Mouse (Mus musculus) mouse embryonic stem cell (cell line): ENCODE measurements around the gene Best1.

Experiments
- in situ Hi-C, 2 experiments: fragments of 300-500 bp; cut with MboI; formaldehyde crosslinking; loops; 1 replicate in 1 of 2; 3 replicates in 1 of 2; pipeline ENCODE4 v1.14.3; 2019 to 2020; ENCODE audit warnings: low sequenced_read_pairs in 2 of 2, low pct_unique_long_range_greater_than_20kb in 1 of 2, mixed read lengths in 1 of 2; ENCODE audit not compliant: unreplicated experiment in 1 of 2

Best1 gene

GRCm38 (mm10) chr19:9980258-9980657 is 21.2 kb downstream of the Best1 start, which contains the start of gene Fth1:
Gene Fth1, plus strand, starts transcription at chr19:9980598.
- in situ Hi-C loops, result no loop called here

DNA sequence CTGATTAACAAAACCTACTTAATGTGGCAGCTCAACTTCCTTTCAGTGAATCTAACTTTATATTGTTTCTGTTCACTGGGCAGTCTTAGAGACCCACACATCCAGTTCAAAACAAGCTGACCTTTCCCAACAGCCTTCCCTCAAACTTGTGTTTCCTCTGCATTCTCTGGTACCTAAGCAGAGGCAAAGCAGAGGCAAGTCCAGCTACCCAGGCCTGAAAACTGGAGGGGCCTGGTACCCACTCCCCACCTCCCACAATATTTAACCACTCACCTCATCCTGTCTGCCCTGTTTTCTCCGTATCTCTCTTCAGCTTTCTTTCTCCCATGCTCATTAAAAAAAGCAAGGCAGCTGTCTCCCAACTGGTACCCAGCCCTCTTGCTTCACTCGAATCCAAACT is 22.3 kb downstream of the Best1 start:
- in situ Hi-C loops, result loop anchor here in 1 of 2 experiments (10.0 kb wide), 1 partner anchor 54 kb away; no protein-coding TSS in a partner anchor

- in situ Hi-C loops, result loop anchor here in 1 of 2 experiments (10.0 kb wide), 1 partner anchor 54 kb away; no protein-coding TSS in a partner anchor
Observed at GRCm38 (mm10) chr19:9978431-9978951, 22.9 kb downstream of the Best1 start.

DNA sequence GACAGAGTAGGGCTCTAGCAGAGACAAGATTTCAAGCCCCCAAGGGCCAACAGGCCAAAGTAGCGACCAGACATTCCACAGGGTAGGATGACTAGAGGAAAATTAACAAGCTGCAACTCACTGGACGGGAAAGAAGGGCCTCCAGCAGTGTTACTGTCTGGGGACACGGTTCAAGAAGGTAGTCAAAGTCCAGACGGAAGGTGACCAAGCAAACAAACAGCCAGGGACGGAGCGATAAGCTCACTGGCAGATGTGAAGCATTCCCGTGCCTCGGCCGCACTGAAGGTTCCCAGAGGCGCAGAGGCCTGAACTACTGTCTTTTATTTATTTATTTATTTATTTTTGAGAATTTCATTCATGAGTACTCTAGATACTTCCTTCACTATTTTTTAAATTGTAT is 24.3 kb downstream of the Best1 start:
- in situ Hi-C loops, result loop anchor here in 1 of 2 experiments (10.0 kb wide), 1 partner anchor 52 kb away; no protein-coding TSS in a partner anchor

DNA sequence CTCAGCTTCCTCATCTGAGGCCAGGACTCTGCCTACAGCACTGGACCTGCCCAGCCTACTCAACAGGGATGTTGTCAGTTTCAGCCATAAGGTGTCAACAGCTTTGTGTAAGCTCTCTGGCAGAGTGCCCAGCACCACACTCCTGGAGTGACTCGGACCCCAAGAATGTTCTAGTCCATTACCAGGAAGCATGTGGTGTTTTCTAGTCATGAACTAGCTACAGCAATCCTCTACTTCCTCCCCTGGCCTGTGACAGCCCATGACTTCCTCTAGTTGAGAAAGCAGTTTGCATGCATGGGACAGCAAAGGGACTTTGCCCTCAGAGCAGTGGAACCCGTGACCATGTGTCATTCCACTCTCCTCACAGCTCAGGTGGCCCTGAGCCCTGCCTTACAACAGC is 26.6 kb downstream of the Best1 start:
- in situ Hi-C loops, result loop anchor here in 1 of 2 experiments (10.0 kb wide), 1 partner anchor 50 kb away; no protein-coding TSS in a partner anchor

DNA sequence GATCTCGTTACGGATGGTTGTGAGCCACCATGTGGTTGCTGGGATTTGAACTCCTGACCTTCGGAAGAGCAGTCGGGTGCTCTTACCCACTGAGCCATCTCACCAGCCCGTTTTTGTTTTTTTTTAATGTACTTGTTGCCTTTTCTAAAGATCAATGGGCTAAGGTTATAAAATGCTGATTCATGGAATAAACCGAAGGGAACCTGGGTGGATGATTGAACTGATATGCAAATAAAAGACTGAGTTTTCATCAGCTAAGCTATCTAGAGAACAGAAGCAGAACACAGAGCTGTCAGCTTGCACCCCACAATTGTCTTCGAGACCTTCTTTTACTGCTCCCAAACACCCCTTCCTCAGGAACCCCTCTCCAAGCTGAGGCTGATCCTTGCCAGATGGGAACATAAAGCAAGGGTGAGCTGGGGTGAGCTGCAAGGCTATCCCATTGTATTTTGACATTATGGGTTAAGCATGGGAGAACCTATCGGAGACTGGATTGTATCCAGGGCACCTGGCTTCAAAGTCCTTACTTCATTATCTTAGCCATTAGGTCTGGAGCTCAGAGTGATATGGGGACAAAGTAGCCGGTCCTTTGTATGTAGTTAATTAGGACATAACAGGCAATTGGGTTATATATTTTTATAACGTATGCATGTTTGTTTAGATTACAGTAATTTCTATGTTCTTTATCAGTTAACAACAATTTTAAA is 33.2 kb downstream of the Best1 start:
- in situ Hi-C loops, result no loop called here

DNA sequence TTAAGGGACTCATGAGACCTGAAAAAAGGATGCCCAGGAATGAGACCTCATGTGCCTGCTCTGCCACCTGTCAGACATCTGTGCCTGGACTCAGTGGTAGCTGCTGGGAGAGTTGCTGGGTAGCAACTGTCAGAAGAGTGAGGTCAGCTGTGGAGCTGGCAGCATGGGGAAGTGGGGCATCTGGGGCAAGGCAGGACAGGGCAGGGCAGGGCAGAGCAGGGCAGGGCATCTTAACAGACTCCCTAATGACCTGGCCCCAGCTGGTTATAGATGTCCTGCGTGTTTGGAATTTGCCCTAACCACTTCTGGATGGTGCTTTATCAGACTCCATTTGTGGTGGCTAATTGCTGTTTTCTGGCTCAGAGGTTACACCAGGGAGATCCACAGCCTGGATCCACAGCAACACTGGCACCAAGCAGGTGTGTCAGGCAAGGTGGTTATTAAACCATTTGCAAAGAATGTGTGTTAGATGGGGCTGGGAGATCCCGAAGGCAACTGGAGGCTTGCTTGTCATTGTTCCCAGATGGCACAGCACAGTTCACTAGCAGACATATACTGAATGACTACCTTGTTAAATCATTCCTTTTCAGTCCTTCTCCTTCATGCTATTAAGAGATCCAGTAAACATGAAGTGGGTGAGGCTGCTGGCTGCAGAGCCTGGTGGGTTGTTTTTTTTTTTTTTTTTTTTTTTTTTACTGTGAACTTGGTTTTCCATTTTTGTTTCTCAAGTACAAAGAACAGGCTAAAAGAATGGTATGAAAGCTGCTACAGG is 35.2 kb downstream of the Best1 start:
- in situ Hi-C loops, result no loop called here

- in situ Hi-C loops, result no loop called here
Observed at GRCm38 (mm10) chr19:9964205-9964916, 37.1 kb downstream of the Best1 start.

GRCm38 (mm10) chr19:9960769-9961168 is 40.7 kb downstream of the Best1 start:
- in situ Hi-C loops, result no loop called here

DNA sequence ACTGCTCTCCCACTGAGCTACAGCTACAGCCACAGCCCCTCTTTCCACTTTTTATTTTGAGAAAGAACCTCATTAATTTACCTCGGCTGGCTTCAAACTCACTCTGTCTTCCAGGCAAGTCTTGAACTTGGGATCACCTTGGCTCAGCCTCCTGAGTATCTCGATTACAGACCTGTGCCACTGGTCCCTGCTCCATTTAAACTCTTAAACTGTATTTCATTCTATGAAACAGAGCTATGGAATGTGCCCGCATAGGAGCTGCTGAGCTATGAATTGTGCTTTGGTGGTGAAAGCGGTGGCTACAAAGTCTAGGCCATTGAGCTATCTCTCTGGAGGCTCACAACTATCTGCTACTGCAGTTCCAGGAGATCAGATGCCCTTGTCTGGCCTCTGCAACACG is 43.5 kb downstream of the Best1 start:
- in situ Hi-C loops, result no loop called here

DNA sequence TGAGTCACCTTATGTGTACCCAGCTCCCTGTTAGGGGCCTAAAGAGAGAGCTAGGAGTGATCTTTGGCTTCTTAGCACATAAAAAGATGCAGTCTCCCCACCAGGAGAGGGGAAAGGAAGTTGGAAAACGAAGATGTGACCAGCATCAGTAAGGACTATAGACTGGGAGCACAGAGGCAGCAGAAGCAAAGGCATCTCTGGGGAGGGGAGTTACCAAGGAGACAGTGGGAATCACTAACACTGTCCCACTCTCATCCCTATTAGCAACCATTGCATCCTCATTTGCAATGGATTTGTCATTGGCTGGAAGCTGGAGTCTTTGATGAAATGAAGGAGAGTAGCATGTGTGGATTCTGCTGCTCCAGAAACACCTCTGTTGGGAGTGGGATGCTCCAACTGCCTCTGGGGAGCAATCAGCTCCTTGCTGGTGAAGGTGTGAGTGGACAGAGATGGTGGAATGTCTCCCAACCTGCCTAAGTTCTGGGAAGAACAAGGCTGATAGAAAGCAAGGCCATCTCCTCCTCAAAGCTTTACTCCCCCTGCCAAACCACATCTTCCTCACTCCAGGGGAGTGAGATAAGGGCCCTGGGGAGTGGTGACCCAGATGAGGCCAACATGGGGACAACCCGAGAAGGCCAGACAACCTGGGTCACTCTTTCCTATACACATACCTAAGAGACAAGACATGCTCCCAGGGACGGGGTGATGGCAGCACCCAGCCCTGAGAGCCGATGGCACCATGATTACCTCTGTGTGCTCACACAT is 44.6 kb downstream of the Best1 start:
- in situ Hi-C loops, result no loop called here

- in situ Hi-C loops, result no loop called here
Observed at GRCm38 (mm10) chr19:9955438-9955837, 46.0 kb downstream of the Best1 start.

- in situ Hi-C loops, result no loop called here
Observed at GRCm38 (mm10) chr19:9954811-9955202, 46.6 kb downstream of the Best1 start.

GRCm38 (mm10) chr19:9954055-9954810 is 47.2 kb downstream of the Best1 start:
- in situ Hi-C loops, result no loop called here

GRCm38 (mm10) chr19:9952912-9953311 is 48.5 kb downstream of the Best1 start:
- in situ Hi-C loops, result no loop called here

DNA sequence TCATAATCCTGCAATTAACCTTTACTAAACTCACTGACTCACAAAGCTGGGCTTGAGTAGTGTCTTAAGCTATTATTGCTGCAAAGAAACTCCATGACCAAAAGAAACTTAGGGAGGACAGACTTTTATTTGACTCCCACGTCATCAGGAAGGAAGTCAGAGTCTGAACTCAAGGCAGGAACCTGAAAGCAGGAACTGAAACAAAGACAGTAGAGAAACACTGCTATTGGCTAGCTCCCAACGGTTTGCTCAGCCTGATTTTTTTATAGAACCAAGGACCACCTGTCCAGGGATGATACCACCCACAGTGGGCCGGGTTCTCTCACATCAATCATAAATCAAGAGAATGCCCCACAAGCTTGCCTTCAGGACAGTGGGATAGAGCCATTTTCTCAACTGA is 49.0 kb downstream of the Best1 start:
- in situ Hi-C loops, result no loop called here

- in situ Hi-C loops, result no loop called here
Observed at GRCm38 (mm10) chr19:9946986-9947385, 54.4 kb downstream of the Best1 start.
